Mouse (Mus musculus) ES-E14 (cell line): ENCODE data around the gene Vnn1. TPM values are rescaled to one million over a fixed set of nuclear protein-coding genes. Genes with fewer than 3 reads are reported as not detected.

ENCODE experiments used
- DNase-seq: peaks from one replicate; pipeline ENCODE4 v3.0.0-alpha.2; 2013; ENCODE audit warnings: low read depth, low spot score
- H3K27ac ChIP-seq: 2 replicates; pipeline ENCODE4 v1.5.1; 2012; ENCODE audit warnings: low read depth, mild to moderate bottlenecking, low read length, moderate library complexity, mixed read lengths; ENCODE audit not compliant: poor library complexity, insufficient read depth, severe bottlenecking
- H3K36me3 ChIP-seq: 2 replicates; pipeline ENCODE4 v1.6.1; 2012; ENCODE audit warnings: mild to moderate bottlenecking, low read length, moderate library complexity, mixed read lengths; ENCODE audit not compliant: control insufficient read depth, poor library complexity, insufficient read depth, severe bottlenecking
- H3K4me1 ChIP-seq, 2 experiments: fragments of 150-350 bp in 1 of 2; sonication (generic) in 1 of 2; 2 replicates each; pipeline ENCODE4 v1.6.1; 2012; ENCODE audit warnings: low read length in 2 of 2, mild to moderate bottlenecking in 1 of 2, mixed read lengths in 1 of 2; ENCODE audit not compliant: control insufficient read depth in 2 of 2, insufficient read depth in 2 of 2, poor library complexity in 1 of 2
- H3K4me3 ChIP-seq, 2 experiments: fragments of 150-350 bp in 1 of 2; sonication (generic) in 1 of 2; 2 replicates each; pipeline ENCODE4 v1.5.1; 2012; ENCODE audit warnings: low read length in 2 of 2, low read depth in 1 of 2, mild to moderate bottlenecking in 1 of 2, mixed read lengths in 1 of 2; ENCODE audit not compliant: insufficient read depth in 1 of 2, poor library complexity in 1 of 2, severe bottlenecking in 1 of 2
- H3K9ac ChIP-seq: 2 replicates; pipeline ENCODE4 v1.6.1; 2012; ENCODE audit warnings: low read depth, mild to moderate bottlenecking, low read length, mixed read lengths; ENCODE audit not compliant: poor library complexity, insufficient read depth, severe bottlenecking
- H3K9me3 ChIP-seq: fragments of 150-350 bp; sonication (generic); 2 replicates; pipeline ENCODE4 v1.6.1; 2012; ENCODE audit warnings: low read depth, mild to moderate bottlenecking, low read length; ENCODE audit not compliant: control insufficient read depth, insufficient read depth
- CHD2 ChIP-seq: IDR thresholded peaks from 2 replicates; pipeline ENCODE4 v1.6.1; 2014; ENCODE audit warnings: mild to moderate bottlenecking, low read depth, low read length, inconsistent platforms
- HCFC1 ChIP-seq: IDR thresholded peaks from 2 replicates; pipeline ENCODE4 v1.6.1; 2012; ENCODE audit warnings: low read length, inconsistent platforms, borderline replicate concordance; ENCODE audit not compliant: insufficient read depth
- MAFK ChIP-seq: IDR thresholded peaks from 2 replicates; pipeline ENCODE4 v1.6.1; 2014; ENCODE audit warnings: mild to moderate bottlenecking, low read depth, low read length, inconsistent platforms; ENCODE audit not compliant: insufficient read depth
- ZC3H11A ChIP-seq: IDR thresholded peaks from 2 replicates; pipeline ENCODE4 v1.6.1; 2012; ENCODE audit warnings: low read depth, mild to moderate bottlenecking, inconsistent platforms, low read length, borderline replicate concordance
- ZNF384 ChIP-seq: IDR thresholded peaks from 2 replicates; pipeline ENCODE4 v1.6.1; 2012; ENCODE audit warnings: low read depth, low read length, inconsistent platforms
- in situ Hi-C, 2 experiments: fragments of 600-800 bp; cut with MboI; formaldehyde crosslinking; loops; one replicate each; pipeline ENCODE4 v1.15.1; 2025; ENCODE audit warnings: low sequenced_read_pairs in 2 of 2, inconsistent platforms in 1 of 2; ENCODE audit not compliant: unreplicated experiment in 2 of 2
- total RNA-seq: library from RNA; depleted of rRNA; stranded (reverse); fragments of 300-350 nt; gene quantifications from 2 replicates; pipeline ENCODE4 v1.2.3, GENCODE M21; 2012

Gene Vnn1
- total RNA-seq, 1 experiment = 4.1 TPM

- no peaks in the 10 kb centered on the region for H3K9me3 ChIP-seq
- no peak for TF ChIP-seq HCFC1
- no peak for TF ChIP-seq ZC3H11A
- no peak for TF ChIP-seq ZNF384
- no peak for TF ChIP-seq CHD2
- TF ChIP-seq MAFK = no peak
- in situ Hi-C loops = no loop called here
- H3K27ac ChIP-seq = no peak overlapping the region
- no peak overlapping the region for H3K9ac ChIP-seq
- no peak overlapping the region for H3K4me3 ChIP-seq
- no peaks in the 10 kb centered on the region for H3K36me3 ChIP-seq
- H3K4me1 ChIP-seq = peaks cover 0 to 2% of the 10 kb centered on the region in 2 experiments; a peak in 1 of 4 replicates
- peak; percentile 19 for DNase-seq
These were observed 43.1 kb downstream of the Vnn1 start for GRCm38 (mm10) chr10:23937613-23938012.

GRCm38 (mm10) chr10:23938312-23938711 is 43.8 kb downstream of the Vnn1 start, which contains the start of gene Taar2:
TSS of gene Taar2 (plus strand) at chr10:23938572.
- in situ Hi-C loops = no loop called here
- H3K4me3 ChIP-seq = no peak within 1 kb of the TSS
- no peak within 1 kb of the TSS for H3K9ac ChIP-seq
- TF ChIP-seq ZC3H11A (no peak), HCFC1 (no peak), MAFK (no peak), ZNF384 (no peak), CHD2 (no peak)
- H3K4me1 ChIP-seq = peaks cover 0 to 2% of the 10 kb centered on the region in 2 experiments; a peak in 1 of 4 replicates
- no peak for DNase-seq
- no peak within 1 kb of the TSS for H3K27ac ChIP-seq
- H3K9me3 ChIP-seq = no peaks in the 10 kb centered on the region
- no peaks in the 10 kb centered on the region for H3K36me3 ChIP-seq

- peak; percentile 77 for DNase-seq
- no peak for TF ChIP-seq MAFK
- TF ChIP-seq ZNF384 = no peak
- TF ChIP-seq HCFC1 = no peak
- TF ChIP-seq CHD2 = no peak
- TF ChIP-seq ZC3H11A = peak; percentile 23; the same call in 1 of the 2 replicates
- in situ Hi-C loops = no loop called here
These were observed 48.0 kb downstream of the Vnn1 start for GRCm38 (mm10) chr10:23942465-23942864.

GRCm38 (mm10) chr10:23948026-23948425 is 53.5 kb downstream of the Vnn1 start:
- no peak overlapping the region for H3K9ac ChIP-seq
- DNase-seq = no peak
- H3K36me3 ChIP-seq = no peaks in the 10 kb centered on the region
- no peaks in the 10 kb centered on the region for H3K4me1 ChIP-seq
- no peak overlapping the region for H3K27ac ChIP-seq
- TF ChIP-seq ZC3H11A = no peak
- TF ChIP-seq CHD2 = no peak
- TF ChIP-seq HCFC1 = no peak
- no peak for TF ChIP-seq ZNF384
- TF ChIP-seq MAFK = no peak
- in situ Hi-C loops = no loop called here
- H3K4me3 ChIP-seq = no peak overlapping the region
- H3K9me3 ChIP-seq = no peaks in the 10 kb centered on the region

More at GRCm38 (mm10) chr10:23942465-23942864, 48.0 kb downstream of the Vnn1 start:
- Histone ChIP-seq H3K4me3 (no peak overlapping the region), H3K9ac (no peak overlapping the region), H3K36me3 (no peaks in the 10 kb centered on the region), H3K27ac (no peak overlapping the region), H3K9me3 (no peaks in the 10 kb centered on the region), H3K4me1 (0 out of 4 replicates have a peak, but pooled peaks cover 0 to 2% of the 10 kb centered on the region in 2 experiments)
